8 mouse cellular contexts compared by ENCODE assay signal in genomic region chr16:18233451-18233850, GRCm38 (mm10). TPM values are rescaled to one million over a fixed set of nuclear protein-coding genes. Genes with fewer than 3 reads are reported as not detected.
DNase-seq lines count a peak whose midpoint lies in the region; ATAC-seq lines count a peak whose summit lies in the region.
"Had no signal": no experiment of that assay in that cellular context is flagged by ENCODE, and none has a peak within 500 bp of the region (broad histone marks: within the 10 kb centered on the region; RNA-seq: fewer than 3 reads in every experiment).

No protein-coding gene starts in this region.

- H3K36me3 ChIP-seq in limb, embryonic 11.5 days (ENCODE audit: control insufficient read depth, insufficient read depth, low read length): peaks cover 7% of the 10 kb centered on the region; the same call in 1 of the 2 replicates
- peaks cover 35% of the 10 kb centered on the region for H3K36me3 ChIP-seq in limb, embryonic 10.5 days
- H3K36me3 ChIP-seq in forebrain, embryonic 13.5 days (ENCODE audit: poor library complexity, severe bottlenecking): peaks cover 15% of the 10 kb centered on the region
- H3K36me3 ChIP-seq in intestine, embryonic 16.5 days (ENCODE audit: control insufficient read depth, insufficient read depth, low read length): no peaks in the 10 kb centered on the region

- peaks cover 18% of the 10 kb centered on the region for H3K4me1 ChIP-seq in limb, embryonic 11.5 days (ENCODE audit: control insufficient read depth, insufficient read depth, low read length)
- peaks cover 48% of the 10 kb centered on the region for H3K4me1 ChIP-seq in limb, embryonic 10.5 days
- H3K4me1 ChIP-seq in forebrain, embryonic 13.5 days: peaks cover 48% of the 10 kb centered on the region
- H3K4me1 ChIP-seq in intestine, embryonic 16.5 days (ENCODE audit: control insufficient read depth, insufficient read depth, low read length): peaks cover 27% of the 10 kb centered on the region

- H3K4me2 ChIP-seq in limb, embryonic 11.5 days (ENCODE audit: low read depth, severe bottlenecking): 0 out of 2 replicates have a peak overlapping the region, but pooled peaks have one; percentile 13
- H3K4me2 ChIP-seq in forebrain, embryonic 13.5 days: peak overlapping the region; percentile 92
- H3K4me2 ChIP-seq in intestine, embryonic 16.5 days (ENCODE audit: low read depth, low read length): no peak overlapping the region; the same call in 1 of the 2 replicates

- 48% methylated on average over 1 of the region's 1 CpGs for WGBS in limb, embryonic 11.5 days
- 55% methylated on average over 1 of the region's 1 CpGs for WGBS in limb, embryonic 10.5 days
- WGBS in forebrain, embryonic 13.5 days: 68% methylated on average over 1 of the region's 1 CpGs
- WGBS in intestine, embryonic 16.5 days: 53% methylated on average over 1 of the region's 1 CpGs

- no peak for ATAC-seq in limb, embryonic 11.5 days (ENCODE audit: insufficient number of reproducible peaks, low FRiP score, low TSS enrichment, low read depth)
- ATAC-seq in forebrain, embryonic 13.5 days: no peak
- ATAC-seq in intestine, embryonic 16.5 days: no peak

- 0 out of 2 replicates have a peak overlapping the region, but pooled peaks have one; percentile 81 for H3K4me3 ChIP-seq in limb, embryonic 11.5 days (ENCODE audit: low read depth, low read length)
- H3K4me3 ChIP-seq in limb, embryonic 10.5 days: no peak overlapping the region; the same call in 1 of the 2 replicates
- H3K4me3 ChIP-seq in forebrain, embryonic 13.5 days: peak overlapping the region; percentile 86
- H3K4me3 ChIP-seq in intestine, embryonic 16.5 days (ENCODE audit: low read length): no peak overlapping the region

- H3K27ac ChIP-seq in limb, embryonic 11.5 days (replicated peaks; ENCODE audit: low read depth, low read length): no peak overlapping the region
- no peak overlapping the region for H3K27ac ChIP-seq in limb, embryonic 10.5 days
- H3K27ac ChIP-seq in forebrain, embryonic 13.5 days: no peak overlapping the region
- H3K27ac ChIP-seq in intestine, embryonic 16.5 days (ENCODE audit: low read length): no peak overlapping the region

- no peaks in the 10 kb centered on the region for H3K27me3 ChIP-seq in limb, embryonic 11.5 days (ENCODE audit: control insufficient read depth, insufficient read depth, low read length)
- no peaks in the 10 kb centered on the region for H3K27me3 ChIP-seq in limb, embryonic 10.5 days (ENCODE audit: low read depth, poor library complexity, severe bottlenecking)
- H3K27me3 ChIP-seq in forebrain, embryonic 13.5 days: no peaks in the 10 kb centered on the region
- H3K27me3 ChIP-seq in intestine, embryonic 16.5 days (replicated peaks; ENCODE audit: control insufficient read depth, insufficient read depth, low read length): no peaks in the 10 kb centered on the region

- no peak overlapping the region; the same call in 1 of the 2 replicates for H3K9ac ChIP-seq in limb, embryonic 11.5 days (ENCODE audit: low read length)
- peak overlapping the region; percentile 91 for H3K9ac ChIP-seq in forebrain, embryonic 13.5 days
- peak overlapping the region; percentile 84; the same call in 1 of the 2 replicates for H3K9ac ChIP-seq in intestine, embryonic 16.5 days (ENCODE audit: low read depth, low read length)

- H3K9me3 ChIP-seq in limb, embryonic 11.5 days (ENCODE audit: control insufficient read depth, low read length): no peaks in the 10 kb centered on the region
- H3K9me3 ChIP-seq in limb, embryonic 10.5 days (replicated peaks): no peaks in the 10 kb centered on the region
- no peaks in the 10 kb centered on the region for H3K9me3 ChIP-seq in forebrain, embryonic 13.5 days (replicated peaks)
- no peaks in the 10 kb centered on the region for H3K9me3 ChIP-seq in intestine, embryonic 16.5 days (ENCODE audit: control insufficient read depth, low read length)

- no peak for DNase-seq in limb, embryonic 11.5 days (ENCODE audit: low spot score)
- DNase-seq in limb, embryonic 10.5 days (ENCODE audit: low spot score): no peak
- DNase-seq in thymus, postnatal 0 days (ENCODE audit: low spot score): peak; percentile 72
- DNase-seq in adrenal gland, adult 8-10 months: no peak
- no peak for DNase-seq in liver

RNA-seq across cellular contexts. Expression of gene Zdhhc8, which starts 1.5 kb away (rescaled TPM):
- polyA plus RNA-seq in limb, embryonic 11.5 days (2014; fragmentation: Nextera tagmentation; extraction: Ambion mirVana): 14.5 and 14.6 TPM in 2 replicates
- polyA plus RNA-seq in limb, embryonic 10.5 days (2016; fragmentation: Nextera tagmentation; extraction: Ambion mirVana): 14.1 and 16.7 TPM in 2 replicates
- polyA plus RNA-seq in forebrain, embryonic 13.5 days (2015; fragmentation: Nextera tagmentation; extraction: Ambion mirVana): 7.7 and 8.4 TPM in 2 replicates
- polyA plus RNA-seq in intestine, embryonic 16.5 days (2015; fragmentation: Nextera tagmentation; extraction: Ambion mirVana): 4.1 TPM in 2 replicates
- 25.2 and 27.1 TPM in 2 replicates for polyA plus RNA-seq in thymus, postnatal 0 days (2015; fragmentation: Nextera tagmentation; extraction: Ambion mirVana)
- 10 to 100 TPM; 20.5 to 33.0 (median 27.2) TPM for total RNA-seq in adrenal gland, adult 8-10 months (2022)

RNA-seq across cellular contexts. Expression of gene Trmt2a, which starts 15.0 kb away (rescaled TPM):
- polyA plus RNA-seq in limb, embryonic 11.5 days (2014; fragmentation: Nextera tagmentation; extraction: Ambion mirVana): 95.8 and 96.0 TPM in 2 replicates
- 118 and 122 TPM in 2 replicates for polyA plus RNA-seq in limb, embryonic 10.5 days (2016; fragmentation: Nextera tagmentation; extraction: Ambion mirVana)
- polyA plus RNA-seq in forebrain, embryonic 13.5 days (2015; fragmentation: Nextera tagmentation; extraction: Ambion mirVana): 116 and 126 TPM in 2 replicates
- polyA plus RNA-seq in intestine, embryonic 16.5 days (2015; fragmentation: Nextera tagmentation; extraction: Ambion mirVana): 90.8 and 107 TPM in 2 replicates
- polyA plus RNA-seq in thymus, postnatal 0 days (2015; fragmentation: Nextera tagmentation; extraction: Ambion mirVana): 86.9 and 88.5 TPM in 2 replicates
- total RNA-seq in adrenal gland, adult 8-10 months (2022): 10 to 100 TPM; 49.8 to 66.4 (median 59.1) TPM

RNA-seq across cellular contexts. Expression of gene Ranbp1, which starts 15.1 kb away (rescaled TPM):
- 1,289 and 1,302 TPM in 2 replicates for polyA plus RNA-seq in limb, embryonic 11.5 days (2014; fragmentation: Nextera tagmentation; extraction: Ambion mirVana)
- polyA plus RNA-seq in limb, embryonic 10.5 days (2016; fragmentation: Nextera tagmentation; extraction: Ambion mirVana): 1,185 and 1,368 TPM in 2 replicates
- polyA plus RNA-seq in forebrain, embryonic 13.5 days (2015; fragmentation: Nextera tagmentation; extraction: Ambion mirVana): 726 and 766 TPM in 2 replicates
- 419 and 484 TPM in 2 replicates for polyA plus RNA-seq in intestine, embryonic 16.5 days (2015; fragmentation: Nextera tagmentation; extraction: Ambion mirVana)
- polyA plus RNA-seq in thymus, postnatal 0 days (2015; fragmentation: Nextera tagmentation; extraction: Ambion mirVana): 582 and 637 TPM in 2 replicates
- 100 to 1,000 TPM in 3 of 4 experiments, 10 to 100 TPM in 1; 98.7 to 146 (median 114) TPM for total RNA-seq in adrenal gland, adult 8-10 months (2022)

RNA-seq across cellular contexts. Expression of gene Ccdc188, which starts 15.8 kb away (rescaled TPM):
- polyA plus RNA-seq in limb, embryonic 11.5 days (2014; fragmentation: Nextera tagmentation; extraction: Ambion mirVana): not detected in 2 replicates
- polyA plus RNA-seq in limb, embryonic 10.5 days (2016; fragmentation: Nextera tagmentation; extraction: Ambion mirVana): not detected in 2 replicates
- 0.13 TPM in 1 of 2 replicates, not detected in the other for polyA plus RNA-seq in forebrain, embryonic 13.5 days (2015; fragmentation: Nextera tagmentation; extraction: Ambion mirVana)
- not detected in 2 replicates for polyA plus RNA-seq in intestine, embryonic 16.5 days (2015; fragmentation: Nextera tagmentation; extraction: Ambion mirVana)
- 0.13 TPM in 1 of 2 replicates, not detected in the other for polyA plus RNA-seq in thymus, postnatal 0 days (2015; fragmentation: Nextera tagmentation; extraction: Ambion mirVana)
- not detected for total RNA-seq in adrenal gland, adult 8-10 months (2022)
- polyA plus RNA-seq: large intestine, adult 2 months had no signal

RNA-seq across cellular contexts. Expression of gene Gm49776, which starts 24.7 kb away (rescaled TPM):
- polyA plus RNA-seq in limb, embryonic 11.5 days (2014; fragmentation: Nextera tagmentation; extraction: Ambion mirVana): 1.3 and 1.7 TPM in 2 replicates
- polyA plus RNA-seq in limb, embryonic 10.5 days (2016; fragmentation: Nextera tagmentation; extraction: Ambion mirVana): 2.5 TPM in 1 of 2 replicates, not detected in the other
- polyA plus RNA-seq in forebrain, embryonic 13.5 days (2015; fragmentation: Nextera tagmentation; extraction: Ambion mirVana): 2.5 and 7.6 TPM in 2 replicates
- polyA plus RNA-seq in intestine, embryonic 16.5 days (2015; fragmentation: Nextera tagmentation; extraction: Ambion mirVana): 1.7 TPM in 1 of 2 replicates, not detected in the other
- polyA plus RNA-seq in thymus, postnatal 0 days (2015; fragmentation: Nextera tagmentation; extraction: Ambion mirVana): 2.4 and 6.3 TPM in 2 replicates
- not detected for total RNA-seq in adrenal gland, adult 8-10 months (2022)
- polyA plus RNA-seq: large intestine, adult 2 months had no signal

Comparison
In these comparisons a context has a peak if more than half of its experiments do, and no peak if none do; other contexts are left out.
1. H3K4me3 ChIP-seq: peak in limb, embryonic 11.5 days (single experiment) and forebrain, embryonic 13.5 days (single experiment); none in limb, embryonic 10.5 days (single experiment) and intestine, embryonic 16.5 days (single experiment).